Mouse (Mus musculus) small intestine, adult 2 months (tissue): ENCODE data around the gene Bicral. TPM values are rescaled to one million over a fixed set of nuclear protein-coding genes. Genes with fewer than 3 reads are reported as not detected.

Experiments used
- H3K27ac ChIP-seq: fragments of 200-500 bp; 2 replicates; pipeline ENCODE4 v1.5.1; 2012; ENCODE audit warnings: low read depth, low read length, control low read depth, inconsistent platforms; ENCODE audit not compliant: insufficient read depth
- H3K27me3 ChIP-seq: fragments of 200-500 bp; 2 replicates; pipeline ENCODE4 v1.6.1; 2012; ENCODE audit warnings: mild to moderate bottlenecking, moderate library complexity, low read length, inconsistent platforms; ENCODE audit not compliant: control insufficient read depth, insufficient read depth
- H3K36me3 ChIP-seq: fragments of 200-500 bp; 2 replicates; pipeline ENCODE4 v1.6.1; 2012; ENCODE audit warnings: mild to moderate bottlenecking, low read length, control low read depth, inconsistent platforms; ENCODE audit not compliant: control insufficient read depth, insufficient read depth
- H3K4me1 ChIP-seq: fragments of 200-500 bp; 2 replicates; pipeline ENCODE4 v1.6.1; 2012; ENCODE audit warnings: low read length, inconsistent platforms, mixed read lengths; ENCODE audit not compliant: control insufficient read depth, insufficient read depth, insufficient read length
- H3K4me3 ChIP-seq: fragments of 200-500 bp; 2 replicates; pipeline ENCODE4 v1.5.1; 2012; ENCODE audit warnings: low read depth, mild to moderate bottlenecking, control low read depth, inconsistent platforms, low read length, moderate library complexity
- CTCF ChIP-seq: fragments of 200-500 bp; IDR thresholded peaks from 2 replicates; pipeline ENCODE4 v1.5.1; 2012; ENCODE audit warnings: low read depth, mild to moderate bottlenecking, control low read depth, inconsistent platforms, low read length, moderate library complexity, mixed read lengths; ENCODE audit not compliant: insufficient replicate concordance, insufficient read length; ENCODE audit errors: extremely low read depth
- POLR2A ChIP-seq: fragments of 200-500 bp; IDR thresholded peaks from 2 replicates; pipeline ENCODE4 v1.6.1; 2012; ENCODE audit warnings: low read depth, mild to moderate bottlenecking, control low read depth, inconsistent platforms, low read length, moderate library complexity
- WGBS: fragments of 180-500 bp; shearing (Covaris S2); methylation state at CpG from one replicate; pipeline ENCODE4 v1.1.7; 2018; 5-methylcytosine and 5-hydroxymethylcytosine counted together
- polyA plus RNA-seq: library from polyadenylated mRNA; depleted of rRNA; stranded (reverse); fragments of >200 nt; gene quantifications from 2 replicates; pipeline ENCODE4 v1.2.3, GENCODE M21; 2012

The Bicral gene
- polyA plus RNA-seq, 1 experiment, result 7.1 TPM

DNA sequence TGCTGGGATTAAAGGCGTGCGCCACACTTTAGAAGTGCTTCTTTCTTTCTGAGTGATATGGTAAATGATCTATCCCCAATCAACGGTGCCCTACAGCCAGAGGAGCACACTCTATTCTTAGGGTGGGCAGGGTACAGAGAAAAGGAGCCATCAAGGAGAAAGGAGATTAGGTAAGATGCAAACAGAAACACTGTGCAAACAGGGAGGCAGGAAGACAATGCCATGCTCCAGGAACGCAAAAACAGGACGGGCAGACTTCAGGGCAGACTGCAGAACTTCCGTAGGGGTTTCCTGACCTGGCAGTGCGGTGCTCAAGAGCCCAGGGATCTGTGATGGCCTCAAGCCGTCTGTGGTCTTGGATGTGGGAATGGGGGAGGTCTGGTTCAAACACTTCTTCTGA, 44.6 kb downstream of the Bicral start:
- no peak for TF ChIP-seq CTCF
- TF ChIP-seq POLR2A, result no peak
- H3K4me3 ChIP-seq, result no peak overlapping the region
- H3K27me3 ChIP-seq, result no peaks in the 10 kb centered on the region
- 82% methylated on average over 8 of the region's 8 CpGs for WGBS
- 0 out of 2 replicates have a peak, but pooled peaks cover 2% of the 10 kb centered on the region for H3K4me1 ChIP-seq
- no peak overlapping the region for H3K27ac ChIP-seq
- peaks cover 39% of the 10 kb centered on the region for H3K36me3 ChIP-seq

DNA sequence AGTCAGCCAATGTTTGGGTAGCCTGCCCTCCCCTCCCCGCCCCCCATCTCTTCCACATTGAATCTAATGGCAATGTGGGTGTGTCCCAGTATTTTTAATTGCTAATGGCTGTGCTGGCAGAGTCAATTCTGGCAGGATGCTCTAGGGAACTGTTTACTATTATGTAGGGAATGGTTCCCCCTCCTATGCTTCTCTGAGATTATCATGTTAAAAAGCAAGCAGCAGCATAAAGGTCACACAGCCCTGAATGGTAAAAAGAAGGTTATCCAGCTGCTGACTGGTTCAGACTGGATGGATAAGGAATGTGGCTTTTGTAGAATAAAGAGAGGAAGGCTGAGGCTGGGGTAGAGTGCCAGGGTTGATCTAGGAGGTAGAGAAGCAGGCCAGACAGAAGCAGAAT, 45.8 kb downstream of the Bicral start:
- WGBS, result 87% methylated on average over 1 of the region's 1 CpGs
- H3K4me3 ChIP-seq, result no peak overlapping the region
- no peak overlapping the region for H3K27ac ChIP-seq
- H3K27me3 ChIP-seq, result no peaks in the 10 kb centered on the region
- H3K36me3 ChIP-seq, result peaks cover 49% of the 10 kb centered on the region
- H3K4me1 ChIP-seq, result 0 out of 2 replicates have a peak, but pooled peaks cover 2% of the 10 kb centered on the region
- TF ChIP-seq POLR2A (no peak), CTCF (no peak)

GRCm38 (mm10) chr17:46810672-46811071, 47.6 kb downstream of the Bicral start:
- H3K36me3 ChIP-seq, result peaks cover 63% of the 10 kb centered on the region

DNA sequence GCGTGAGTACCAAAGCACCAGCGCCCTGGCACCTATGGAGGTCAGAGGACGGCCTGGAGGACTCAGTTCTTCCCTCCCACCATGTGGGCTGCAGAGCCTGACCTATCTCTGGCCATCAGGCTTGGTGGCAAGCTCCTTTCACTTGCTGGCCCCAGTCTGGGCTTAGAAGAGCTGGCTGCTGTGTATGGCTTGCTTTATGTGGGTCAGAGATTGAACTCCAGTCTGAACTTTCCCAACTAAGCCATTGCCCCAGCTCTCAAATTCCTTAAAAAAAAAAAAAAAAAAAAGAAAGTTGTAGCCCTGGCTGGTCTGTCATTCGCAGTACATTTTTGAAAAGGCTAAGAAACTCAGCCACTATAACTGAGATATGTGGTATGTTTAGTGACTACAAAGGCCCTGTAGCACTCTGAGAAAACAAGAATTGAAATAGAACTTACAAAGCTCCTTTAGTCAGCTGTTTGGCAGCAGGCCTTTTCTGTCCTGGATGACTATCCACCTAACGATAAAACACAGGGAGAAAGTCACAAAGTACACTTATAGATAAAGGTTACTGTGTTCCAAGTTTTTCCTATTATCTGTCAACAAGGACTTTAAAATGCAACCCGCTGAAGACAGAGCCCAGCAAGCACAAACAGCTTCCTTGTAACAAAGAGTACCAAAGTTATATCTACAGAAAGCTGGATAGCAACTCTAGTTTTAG, 49.0 kb downstream of the Bicral start:
- no peak for TF ChIP-seq CTCF
- no peak for TF ChIP-seq POLR2A
- WGBS, result 59% methylated on average over 6 of the region's 6 CpGs
- H3K4me3 ChIP-seq, result no peak overlapping the region
- peaks cover 71% of the 10 kb centered on the region for H3K36me3 ChIP-seq
- H3K27me3 ChIP-seq, result no peaks in the 10 kb centered on the region
- H3K27ac ChIP-seq, result peak overlapping the region; percentile 41; the same call in 1 of the 2 replicates
- 0 out of 2 replicates have a peak, but pooled peaks cover 2% of the 10 kb centered on the region for H3K4me1 ChIP-seq

More at GRCm38 (mm10) chr17:46810672-46811071, 47.6 kb downstream of the Bicral start:
- no peaks in the 10 kb centered on the region for H3K27me3 ChIP-seq
- H3K27ac ChIP-seq, result no peak overlapping the region
- H3K4me3 ChIP-seq, result no peak overlapping the region
- TF ChIP-seq CTCF, result no peak
- no peak for TF ChIP-seq POLR2A
- WGBS, result 92% methylated on average over 3 of the region's 3 CpGs
- H3K4me1 ChIP-seq, result 0 out of 2 replicates have a peak, but pooled peaks cover 2% of the 10 kb centered on the region

GRCm38 (mm10) chr17:46808376-46808775, 49.9 kb downstream of the Bicral start:
- no peaks in the 10 kb centered on the region for H3K27me3 ChIP-seq
- no peak overlapping the region for H3K4me3 ChIP-seq
- no peak for TF ChIP-seq CTCF
- no peak overlapping the region for H3K27ac ChIP-seq
- peaks cover 69% of the 10 kb centered on the region for H3K36me3 ChIP-seq
- H3K4me1 ChIP-seq, result 0 out of 2 replicates have a peak, but pooled peaks cover 2% of the 10 kb centered on the region
- WGBS, result 92% methylated on average over 10 of the region's 10 CpGs

DNA sequence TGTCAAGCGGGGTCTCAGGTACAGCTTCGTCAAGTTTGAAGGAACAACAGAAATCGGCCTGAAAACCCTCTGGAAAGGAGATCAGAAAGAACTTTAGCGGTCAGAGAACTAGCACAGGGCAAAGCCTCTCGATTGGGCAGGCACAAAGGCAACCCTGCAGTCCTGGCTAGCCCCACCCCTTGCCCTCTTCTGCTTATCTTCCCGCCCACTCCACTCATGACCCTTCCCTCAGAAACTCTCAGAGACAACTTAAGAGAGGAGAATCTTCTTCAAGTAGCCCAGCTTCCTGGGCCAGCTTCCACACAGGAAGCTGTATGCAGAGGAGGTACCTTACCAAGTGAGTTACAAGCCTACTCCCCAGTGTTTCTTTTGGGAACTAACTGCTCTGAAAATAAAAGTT, 56.5 kb downstream of the Bicral start:
- H3K4me3 ChIP-seq, result no peak overlapping the region
- no peak for TF ChIP-seq CTCF
- TF ChIP-seq POLR2A, result no peak
- 83% methylated on average over 6 of the region's 6 CpGs for WGBS
- no peaks in the 10 kb centered on the region for H3K27me3 ChIP-seq
- no peak overlapping the region for H3K27ac ChIP-seq
- peaks cover 49% of the 10 kb centered on the region for H3K36me3 ChIP-seq
- no peaks in the 10 kb centered on the region for H3K4me1 ChIP-seq

DNA sequence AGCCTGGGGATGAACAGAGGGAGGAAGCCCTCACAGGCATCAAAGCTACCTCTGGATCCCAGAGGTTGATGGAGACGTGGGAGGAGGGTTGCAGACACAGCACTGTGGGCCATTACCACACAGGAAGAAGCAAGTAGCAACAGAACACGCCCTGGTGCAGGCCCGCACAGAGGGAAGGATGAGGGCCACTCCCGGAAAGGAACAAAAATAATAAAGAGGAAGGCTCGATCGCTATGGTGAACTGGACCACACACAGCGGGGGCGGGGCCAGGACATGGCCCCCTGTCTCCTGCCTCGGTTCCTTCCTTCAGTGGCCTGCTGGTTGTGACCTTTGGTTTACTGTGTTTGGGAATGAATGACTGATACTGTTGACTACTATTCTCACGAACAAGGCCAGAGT, 58.6 kb downstream of the Bicral start:
- 73% methylated on average over 10 of the region's 10 CpGs for WGBS
- TF ChIP-seq CTCF (no peak), POLR2A (no peak)
- no peak overlapping the region for H3K27ac ChIP-seq

More for the DNA sequence above, 58.6 kb downstream of the Bicral start:
- Histone ChIP-seq H3K4me3 (no peak overlapping the region), H3K27me3 (no peaks in the 10 kb centered on the region), H3K36me3 (peaks cover 33% of the 10 kb centered on the region), H3K4me1 (no peaks in the 10 kb centered on the region)
